Mouse (Mus musculus): ENCODE measurements around the gene Dtwd1.

GRCm38 (mm10) chr2:126165277-126166018 is 13.5 kb downstream of the Dtwd1 start:
- TF ChIP-seq POLR2A (IDR thresholded peaks at IDR 0.05; ENCODE audit: control insufficient read depth, extremely low read depth, insufficient read depth, low read length, poor library complexity) (no peak), CTCF (IDR thresholded peaks at IDR 0.05; ENCODE audit: borderline replicate concordance, control insufficient read depth, extremely low read depth, insufficient read depth, low read length, poor library complexity) (no peak)

Measured in thymus, adult 2 months (tissue).